Mouse (Mus musculus) embryonic facial prominence, embryonic 14.5 days (tissue): ENCODE results near the gene Pip5k1b. TPM values are rescaled to one million over a fixed set of nuclear protein-coding genes. Genes with fewer than 3 reads are reported as not detected.

Source experiments
- ATAC-seq: fragments of 200-750 bp; cut with Nextera tagmentation; 2 replicates; pipeline ENCODE4 v1.8.0; 2017; ENCODE audit warnings: low read depth, moderate number of reproducible peaks, moderate TSS enrichment
- DNase-seq: peaks from one replicate; pipeline ENCODE4 v3.0.0-alpha.2; 2015; ENCODE audit warnings: low spot score
- H3K27ac ChIP-seq: fragments of 300-500 bp; sonication (generic); replicated peaks from 2 replicates; pipeline ENCODE4 v1.5.1; 2014; ENCODE audit warnings: low read depth, mild to moderate bottlenecking, low read length, moderate library complexity
- H3K27me3 ChIP-seq: fragments of 300-500 bp; sonication (generic); replicated peaks from 2 replicates; pipeline ENCODE4 v1.6.1; 2014; ENCODE audit warnings: low read length; ENCODE audit not compliant: control insufficient read depth, insufficient read depth
- H3K36me3 ChIP-seq: fragments of 300-500 bp; sonication (generic); 2 replicates; pipeline ENCODE4 v1.6.1; 2014; ENCODE audit warnings: low read length, mixed read lengths; ENCODE audit not compliant: control insufficient read depth, insufficient read depth
- H3K4me1 ChIP-seq: fragments of 300-500 bp; sonication (generic); 2 replicates; pipeline ENCODE4 v1.6.1; 2014; ENCODE audit warnings: antibody characterized with exemption, low read length; ENCODE audit not compliant: control insufficient read depth, insufficient read depth
- H3K4me2 ChIP-seq: fragments of 300-500 bp; sonication (generic); 2 replicates; pipeline ENCODE4 v1.6.1; 2014; ENCODE audit warnings: low read depth, mild to moderate bottlenecking, low read length, moderate library complexity, mixed read lengths
- H3K4me3 ChIP-seq: fragments of 300-500 bp; sonication (generic); 2 replicates; pipeline ENCODE4 v1.5.1; 2014; ENCODE audit warnings: low read depth, mild to moderate bottlenecking, low read length
- H3K9ac ChIP-seq: fragments of 300-500 bp; sonication (generic); 2 replicates; pipeline ENCODE4 v1.6.1; 2014; ENCODE audit warnings: low read depth, mild to moderate bottlenecking, low read length, moderate library complexity, mixed read lengths
- H3K9me3 ChIP-seq: fragments of 300-500 bp; sonication (generic); 2 replicates; pipeline ENCODE4 v1.6.1; 2016; ENCODE audit warnings: low read length; ENCODE audit not compliant: control insufficient read depth
- WGBS: fragments of 180-500 bp; shearing (Covaris S2); extraction: QIAGEN DNeasy Blood & Tissue Kit; methylation state at CpG from one replicate; pipeline ENCODE4 v1.1.7; 2014; 5-methylcytosine and 5-hydroxymethylcytosine counted together
- polyA plus RNA-seq: library from polyadenylated mRNA; unstranded; fragments of >200 nt; fragmentation: Nextera tagmentation; extraction: Ambion mirVana; gene quantifications from 2 replicates; pipeline ENCODE4 v1.2.1, GENCODE M21; 2014

The Pip5k1b gene
- polyA plus RNA-seq, 1 experiment from 2014 or later, result 1.6 TPM

DNA sequence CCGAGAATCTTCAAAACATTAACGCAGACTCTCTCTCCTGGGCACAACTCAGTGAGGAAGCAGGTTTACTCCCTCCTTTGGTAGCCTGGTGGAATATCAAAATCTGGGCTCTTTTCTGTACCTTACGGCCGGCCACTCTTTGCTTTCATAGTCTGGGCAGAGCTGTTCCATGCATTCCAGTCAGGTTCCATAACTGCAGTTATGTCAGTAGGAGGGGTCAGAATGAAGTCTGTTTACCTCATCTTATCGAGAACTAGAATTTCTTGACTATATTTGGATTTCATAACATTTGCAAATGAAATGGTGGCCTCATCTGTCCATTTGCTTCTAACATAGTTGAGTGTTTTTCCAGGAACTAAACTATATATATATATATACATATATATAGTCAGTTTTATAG, 55.2 kb downstream of the Pip5k1b start:
- no peaks in the 10 kb centered on the region for H3K9me3 ChIP-seq
- no peak overlapping the region for H3K9ac ChIP-seq
- no peak overlapping the region for H3K4me2 ChIP-seq
- 81% methylated on average over 5 of the region's 5 CpGs for WGBS
- no peaks in the 10 kb centered on the region for H3K27me3 ChIP-seq
- DNase-seq, result no peak
- no peak overlapping the region for H3K27ac ChIP-seq
- H3K4me3 ChIP-seq, result no peak overlapping the region
- H3K4me1 ChIP-seq, result no peaks in the 10 kb centered on the region
- no peak for ATAC-seq
- H3K36me3 ChIP-seq, result no peaks in the 10 kb centered on the region

DNA sequence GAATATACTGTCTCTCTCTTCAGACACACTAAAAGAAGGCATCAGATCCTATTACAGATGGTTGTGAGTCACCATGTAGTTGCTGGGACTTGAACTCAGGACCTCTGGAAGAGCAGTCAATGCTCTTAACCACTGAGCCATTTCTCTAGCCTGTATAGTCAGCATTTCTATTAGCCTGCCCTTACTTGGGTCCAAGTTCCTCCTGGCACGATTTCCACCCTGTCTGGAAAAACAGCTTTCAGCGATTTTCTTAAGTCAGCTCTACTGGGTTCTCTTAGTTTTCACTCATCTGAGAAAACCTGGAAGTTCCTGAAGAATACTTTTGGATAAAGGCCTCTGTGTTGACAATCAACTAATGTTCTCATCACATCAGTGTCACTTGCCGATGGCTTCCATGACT, 56.4 kb downstream of the Pip5k1b start:
- H3K9ac ChIP-seq, result no peak overlapping the region
- DNase-seq, result no peak
- no peaks in the 10 kb centered on the region for H3K9me3 ChIP-seq
- ATAC-seq, result no peak
- H3K27me3 ChIP-seq, result no peaks in the 10 kb centered on the region
- H3K4me1 ChIP-seq, result no peaks in the 10 kb centered on the region
- 82% methylated on average over 3 of the region's 3 CpGs for WGBS
- no peak overlapping the region for H3K4me3 ChIP-seq
- H3K36me3 ChIP-seq, result no peaks in the 10 kb centered on the region
- no peak overlapping the region for H3K4me2 ChIP-seq
- no peak overlapping the region for H3K27ac ChIP-seq

DNA sequence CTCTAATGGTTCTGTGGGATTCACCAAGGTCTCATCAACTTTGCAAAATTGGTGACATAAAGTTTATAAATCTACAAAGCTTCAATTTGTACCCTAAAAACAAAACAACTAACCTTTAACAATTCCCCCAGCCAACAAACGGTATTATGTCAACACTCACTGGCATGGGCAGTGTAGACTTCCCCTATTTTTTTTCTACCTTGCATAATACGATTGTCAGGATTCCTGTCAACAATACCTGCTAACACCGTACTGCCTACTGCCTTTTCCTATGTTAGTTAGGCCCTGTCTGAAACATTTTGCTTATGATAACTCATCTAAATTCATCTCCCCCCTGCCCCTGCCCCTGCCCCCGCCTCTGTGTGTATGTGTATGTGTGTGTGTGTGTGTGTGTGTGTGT, 61.8 kb downstream of the Pip5k1b start:
- Histone ChIP-seq H3K4me2 (no peak overlapping the region), H3K4me3 (no peak overlapping the region), H3K27ac (no peak overlapping the region), H3K27me3 (no peaks in the 10 kb centered on the region), H3K4me1 (no peaks in the 10 kb centered on the region), H3K36me3 (no peaks in the 10 kb centered on the region), H3K9ac (no peak overlapping the region), H3K9me3 (no peaks in the 10 kb centered on the region)
- no peak for DNase-seq
- ATAC-seq, result no peak
- WGBS, result 85% methylated on average over 4 of the region's 4 CpGs

DNA sequence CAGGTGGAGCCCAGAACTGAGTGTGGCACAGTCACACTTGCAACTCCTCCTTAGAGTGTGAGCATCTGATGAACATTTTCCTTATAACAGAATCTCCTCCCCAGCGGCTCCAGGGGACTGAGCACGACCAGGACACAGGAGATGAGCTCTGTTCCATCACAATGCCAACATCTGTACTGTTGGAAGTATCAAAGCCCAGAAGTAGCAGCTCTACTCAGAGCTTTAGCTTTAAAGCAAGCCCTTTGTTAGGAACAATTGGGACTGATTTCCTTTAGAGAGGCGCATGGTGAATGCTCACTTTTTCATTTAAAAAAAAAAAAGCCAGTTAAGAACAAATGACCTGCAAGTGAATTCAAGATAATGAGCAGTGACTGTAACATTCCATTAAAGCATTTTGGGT, 63.8 kb downstream of the Pip5k1b start:
- Histone ChIP-seq H3K4me2 (no peak overlapping the region), H3K9ac (no peak overlapping the region), H3K36me3 (no peaks in the 10 kb centered on the region), H3K27ac (no peak overlapping the region), H3K4me1 (no peaks in the 10 kb centered on the region), H3K9me3 (no peaks in the 10 kb centered on the region), H3K27me3 (no peaks in the 10 kb centered on the region), H3K4me3 (no peak overlapping the region)
- DNase-seq (no peak), ATAC-seq (no peak)
- 31% methylated on average over 3 of the region's 3 CpGs for WGBS

DNA sequence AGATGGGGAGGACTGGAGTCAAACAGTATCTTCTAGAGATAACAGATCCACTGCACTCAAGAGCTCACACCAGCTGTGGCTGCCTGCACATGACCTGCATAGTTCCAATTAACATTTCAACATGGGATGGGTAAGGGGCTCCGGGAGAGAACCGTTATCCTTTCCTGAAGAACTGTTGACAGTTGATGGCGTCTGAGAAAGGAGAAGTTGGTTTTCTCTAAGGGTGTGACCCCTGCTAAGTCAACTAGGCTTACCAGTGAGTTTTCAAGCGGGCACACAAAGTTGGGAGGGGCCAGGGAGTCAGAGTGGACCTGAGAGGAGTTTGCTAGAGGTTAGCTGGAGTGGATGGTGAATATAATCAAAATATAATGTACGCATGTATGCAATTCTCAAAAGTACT, 65.4 kb downstream of the Pip5k1b start:
- 64% methylated on average over 5 of the region's 5 CpGs for WGBS
- ATAC-seq, result no peak
- no peaks in the 10 kb centered on the region for H3K36me3 ChIP-seq

DNA sequence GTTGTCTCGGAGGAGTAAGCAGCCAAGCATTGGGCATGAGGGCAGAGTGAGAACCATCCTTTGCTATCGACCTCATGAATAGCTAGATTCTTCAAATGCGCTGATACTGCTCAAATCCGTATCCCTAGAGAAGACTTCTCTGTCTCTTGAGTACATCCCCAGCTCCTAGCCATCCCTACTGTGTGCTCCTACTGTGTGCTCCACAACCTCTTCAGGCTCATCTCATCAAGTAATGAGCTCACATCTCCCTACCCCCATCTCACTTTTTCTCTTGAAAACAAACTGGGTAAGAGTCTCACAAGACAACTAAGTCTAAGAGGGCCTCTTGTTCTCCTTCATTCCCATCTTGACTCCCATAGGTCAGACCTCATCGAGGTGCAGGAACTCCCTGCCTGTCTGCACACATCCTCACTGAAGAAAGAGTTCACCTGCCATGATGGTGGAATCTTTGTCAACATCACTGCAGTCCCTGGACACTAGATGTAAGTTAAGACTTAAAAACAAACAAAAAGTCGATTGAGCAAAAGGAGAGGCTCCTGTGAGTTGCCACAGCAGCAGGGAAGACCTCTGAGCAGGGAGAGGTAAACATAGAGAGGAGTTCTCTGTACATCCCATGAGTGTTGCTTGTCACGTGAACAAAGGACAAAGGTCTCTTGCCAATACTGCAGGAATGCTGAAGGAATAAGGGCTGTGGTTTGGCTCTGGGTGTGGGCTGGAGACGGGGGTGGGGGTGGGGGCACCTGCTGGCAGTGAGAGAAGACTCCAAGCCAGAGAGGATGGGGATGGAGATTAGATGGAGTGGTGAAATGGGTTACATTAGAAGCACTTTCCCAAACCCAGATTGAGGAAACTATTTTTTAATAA, 69.0 kb downstream of the Pip5k1b start:
- Histone ChIP-seq H3K27me3 (no peaks in the 10 kb centered on the region), H3K9me3 (no peaks in the 10 kb centered on the region), H3K4me1 (no peaks in the 10 kb centered on the region), H3K27ac (no peak overlapping the region), H3K9ac (no peak overlapping the region), H3K4me2 (no peak overlapping the region), H3K36me3 (no peaks in the 10 kb centered on the region), H3K4me3 (no peak overlapping the region)
- 72% methylated on average over 8 of the region's 8 CpGs for WGBS
- ATAC-seq (no peak), DNase-seq (no peak)

More for the DNA sequence above, 65.4 kb downstream of the Pip5k1b start:
- no peak overlapping the region for H3K27ac ChIP-seq
- no peak overlapping the region for H3K4me3 ChIP-seq
- H3K4me2 ChIP-seq, result no peak overlapping the region
- H3K9ac ChIP-seq, result no peak overlapping the region
- H3K27me3 ChIP-seq, result no peaks in the 10 kb centered on the region
- DNase-seq, result no peak
- no peaks in the 10 kb centered on the region for H3K4me1 ChIP-seq
- no peaks in the 10 kb centered on the region for H3K9me3 ChIP-seq

DNA sequence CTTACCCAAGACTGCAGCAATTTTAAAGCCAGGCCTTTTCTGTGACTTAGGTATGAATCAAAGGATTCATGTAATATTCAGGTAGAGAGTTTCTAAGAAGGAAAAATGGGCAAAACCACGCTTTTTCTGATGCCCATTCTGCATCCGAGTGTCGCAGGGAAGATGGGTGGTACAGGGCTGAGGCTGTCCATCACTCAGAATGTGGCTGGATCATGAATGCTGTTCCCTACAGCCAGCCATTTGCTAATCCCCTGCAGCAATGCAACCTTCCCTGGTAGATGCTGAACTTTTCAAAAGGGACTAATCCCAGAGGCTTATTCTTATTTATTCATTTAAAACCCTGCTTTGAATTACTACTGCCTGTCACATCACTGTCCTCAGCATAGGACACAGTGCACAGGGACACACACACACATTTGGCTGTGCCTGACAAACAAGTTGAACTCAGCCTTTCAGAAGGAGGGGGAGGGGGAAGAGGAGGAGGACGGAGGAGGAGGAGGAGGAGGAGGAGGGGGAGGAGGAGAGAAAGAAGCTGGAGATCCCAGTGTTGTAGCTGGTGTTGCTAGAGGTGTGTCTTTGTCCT, 71.0 kb downstream of the Pip5k1b start:
- Histone ChIP-seq H3K4me3 (no peak overlapping the region), H3K27ac (no peak overlapping the region), H3K4me2 (no peak overlapping the region), H3K9ac (no peak overlapping the region), H3K36me3 (no peaks in the 10 kb centered on the region), H3K9me3 (no peaks in the 10 kb centered on the region), H3K4me1 (no peaks in the 10 kb centered on the region), H3K27me3 (no peaks in the 10 kb centered on the region)
- DNase-seq (no peak), ATAC-seq (no peak; the same call in 1 of the 2 replicates)
- WGBS, result 52% methylated on average over 4 of the region's 4 CpGs

DNA sequence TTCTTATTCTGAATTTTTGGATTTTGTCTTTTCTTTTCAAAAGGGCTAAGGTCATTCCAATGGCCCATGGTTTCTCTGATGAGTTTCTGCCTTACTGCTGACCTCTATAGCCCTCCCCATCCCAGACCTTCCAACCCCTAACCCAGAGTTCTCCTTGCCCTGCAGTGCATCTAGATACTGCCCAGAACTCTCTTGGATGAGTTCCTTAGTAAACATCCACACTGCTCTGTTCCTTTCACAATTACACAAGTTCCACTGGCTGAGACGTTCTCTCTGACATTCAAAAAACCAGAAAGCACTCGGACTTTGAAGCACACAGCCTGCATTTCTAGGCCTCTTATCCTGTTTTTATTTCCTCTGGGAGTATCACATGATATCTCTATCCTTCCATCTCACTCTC, 74.8 kb downstream of the Pip5k1b start:
- DNase-seq, result no peak
- no peak overlapping the region for H3K4me2 ChIP-seq
- no peak overlapping the region for H3K9ac ChIP-seq
- no peaks in the 10 kb centered on the region for H3K27me3 ChIP-seq
- no peaks in the 10 kb centered on the region for H3K9me3 ChIP-seq
- H3K27ac ChIP-seq, result no peak overlapping the region
- no peaks in the 10 kb centered on the region for H3K36me3 ChIP-seq
- WGBS, result 41% methylated on average over 2 of the region's 2 CpGs
- no peak for ATAC-seq
- no peak overlapping the region for H3K4me3 ChIP-seq
- peaks cover 3% of the 10 kb centered on the region; the same call in 1 of the 2 replicates for H3K4me1 ChIP-seq
